Mouse (Mus musculus) olfactory bulb, adult 2 months (tissue): Measurements from ENCODE around the gene Nceh1.

Source experiments
- CTCF ChIP-seq: fragments of 200-500 bp; IDR thresholded peaks from 2 replicates; pipeline ENCODE4 v1.5.1; 2012; ENCODE audit warnings: low read depth, mild to moderate bottlenecking, low read length, moderate library complexity; ENCODE audit not compliant: insufficient read depth
- POLR2A ChIP-seq: fragments of 200-500 bp; IDR thresholded peaks from 2 replicates; pipeline ENCODE4 v1.6.1; 2012; ENCODE audit warnings: mild to moderate bottlenecking, low read depth, low read length, moderate library complexity; ENCODE audit not compliant: insufficient read depth

GRCm38 (mm10) chr3:27179711-27180110 lies 3.1 kb upstream of the Nceh1 start:
- TF ChIP-seq CTCF: no peak
- no peak for TF ChIP-seq POLR2A
